Mouse (Mus musculus): ENCODE measurements around the gene Guk1. TPM values are rescaled to one million over a fixed set of nuclear protein-coding genes. Genes with fewer than 3 reads are reported as not detected.
"Not testable (repeated sequence)": the region's sequence is repeated elsewhere in the genome, so short reads cannot be mapped to it uniquely, and the experiment has no call there.

The Guk1 gene
- total RNA-seq, 2 experiments from 2014 or later: 88.3 to 117 TPM

DNA sequence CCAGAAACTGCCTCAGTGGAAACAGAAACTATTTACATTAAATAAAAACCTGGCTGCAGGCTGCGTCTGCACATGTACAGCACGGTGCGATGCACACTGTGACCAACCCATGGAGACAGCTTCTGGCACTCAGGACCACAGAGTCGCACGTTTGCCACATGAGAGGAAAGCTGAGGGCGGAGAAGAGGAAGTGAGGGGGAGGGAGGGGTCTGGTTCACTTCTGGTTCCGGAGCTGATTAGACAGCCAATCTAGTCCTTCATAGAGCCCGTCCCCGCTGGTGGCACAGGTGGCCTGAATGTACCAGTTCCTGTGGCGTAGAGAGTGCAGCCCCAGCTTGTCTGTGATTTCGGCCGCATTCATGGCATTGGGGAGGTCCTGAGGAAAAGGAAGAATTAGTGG lies 20.3 kb upstream of the Guk1 start:
- intact Hi-C loops (cut with DNase I); DNase-seq: not testable (repeated sequence)

DNA sequence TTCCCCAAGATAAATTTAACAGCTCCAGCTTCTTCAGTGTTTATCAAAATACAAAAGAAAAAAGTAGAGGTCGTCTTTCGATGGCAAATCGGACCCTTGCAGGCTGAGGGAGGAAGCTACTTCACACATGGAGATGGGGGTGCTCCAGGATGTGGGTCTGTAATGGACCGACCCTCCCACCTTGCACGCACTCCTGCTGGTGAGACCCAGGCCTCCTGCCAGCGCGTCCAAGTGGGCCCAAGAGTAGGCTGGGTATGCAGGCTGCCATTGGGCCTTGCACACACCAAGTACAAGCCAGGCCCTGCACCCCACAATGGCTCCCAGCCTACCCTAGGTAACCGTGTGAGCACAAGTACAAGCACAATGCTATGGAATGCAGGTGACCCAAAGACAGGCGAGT lies 19.5 kb upstream of the Guk1 start:
- DNase-seq; intact Hi-C loops (cut with DNase I): not testable (repeated sequence)

- no peak for DNase-seq
- intact Hi-C loops (cut with DNase I): no loop called here
Measured at GRCm38 (mm10) chr11:59210020-59210419, 18.0 kb upstream of the Guk1 start.

DNA sequence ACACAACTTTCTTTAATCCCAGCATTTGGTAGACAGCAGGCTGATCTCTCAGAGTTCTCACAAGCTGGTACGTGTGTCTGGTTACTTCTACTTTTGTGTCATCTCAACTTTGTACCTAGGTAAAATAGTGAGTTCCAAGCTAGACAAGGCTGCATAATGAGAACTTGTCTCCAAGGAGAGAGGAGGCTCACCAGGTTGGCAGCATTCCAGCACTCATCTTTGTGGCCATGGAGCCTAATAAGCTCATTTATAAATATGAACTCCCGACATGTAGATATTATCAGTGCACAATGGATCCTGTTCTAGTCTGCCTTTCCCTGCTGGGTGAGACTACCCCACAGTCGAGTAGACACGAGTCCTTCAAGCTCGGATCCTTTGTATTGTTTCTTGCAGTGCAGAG lies 17.6 kb upstream of the Guk1 start:
- intact Hi-C loops (cut with DNase I): loop anchor here (2.0 to 10.0 kb wide), 2 partner anchors 17 to 255 kb away; partner anchors contain the start of genes Hist3h2a and Trim17
- no peak for DNase-seq

- intact Hi-C loops (cut with DNase I): loop anchor here (2.0 to 10.0 kb wide), 2 partner anchors 18 to 254 kb away; partner anchors contain the start of genes Hist3h2a and Trim17
- DNase-seq: peak; percentile 63 to 65
Measured at GRCm38 (mm10) chr11:59209003-59209441, 17.0 kb upstream of the Guk1 start.

GRCm38 (mm10) chr11:59208153-59208831 lies 16.3 kb upstream of the Guk1 start, which contains the start of gene 2310033P09Rik:
2310033P09Rik (plus strand) TSS chr11:59208321.
- peak; percentile 93 to 95 for DNase-seq
- intact Hi-C loops (cut with DNase I): loop anchor here (2.0 to 10.0 kb wide), 2 partner anchors 19 to 253 kb away; partner anchors contain the start of genes Hist3h2a and Trim17

- peak; percentile 92 to 96 for DNase-seq
- intact Hi-C loops (cut with DNase I): loop anchor here (10.0 kb wide), 1 partner anchor 248 kb away; the partner anchor contains the start of genes Hist3h2a and Trim17
Measured at GRCm38 (mm10) chr11:59202081-59202995, 10.3 kb upstream of the Guk1 start, which contains the start of gene Mrpl55. Mrpl55 (plus strand) TSS chr11:59202486.

- intact Hi-C loops (cut with DNase I): loop anchor here (10.0 kb wide), 1 partner anchor 247 kb away; the partner anchor contains the start of genes Hist3h2a and Trim17
- DNase-seq: no peak
Measured at GRCm38 (mm10) chr11:59201216-59202002, 9.4 kb upstream of the Guk1 start.

GRCm38 (mm10) chr11:59196230-59196629 lies 4.2 kb upstream of the Guk1 start:
- intact Hi-C loops (cut with DNase I): no loop called here
- DNase-seq: no peak

GRCm38 (mm10) chr11:59191231-59192058 lies 567 bp downstream of the Guk1 start:
- intact Hi-C loops (cut with DNase I): loop anchor here (5.0 kb wide), 1 partner anchor 36 kb away; the partner anchor contains the start of gene Arf1
- DNase-seq: peak; percentile 88 to 92

- intact Hi-C loops (cut with DNase I): no loop called here
- no peak for DNase-seq
Measured at GRCm38 (mm10) chr11:59187706-59188105, 4.3 kb downstream of the Guk1 start.

GRCm38 (mm10) chr11:59185490-59185889 lies 6.5 kb downstream of the Guk1 start:
- intact Hi-C loops (cut with DNase I): loop anchor here (2.0 kb wide), 1 partner anchor 87 kb away; no protein-coding TSS in a partner anchor
- no peak for DNase-seq

- DNase-seq: peak; percentile 63 to 66
- intact Hi-C loops (cut with DNase I): loop anchor here (2.0 kb wide), 1 partner anchor 85 kb away; no protein-coding TSS in a partner anchor
Measured at GRCm38 (mm10) chr11:59183821-59184220, 8.2 kb downstream of the Guk1 start.

GRCm38 (mm10) chr11:59182864-59183331 lies 9.1 kb downstream of the Guk1 start, which contains the start of gene Gjc2:
Gjc2 (minus strand) TSS chr11:59183213.
- intact Hi-C loops (cut with DNase I): no loop called here
- peak; percentile 66 to 82 for DNase-seq

- DNase-seq: no peak
- intact Hi-C loops (cut with DNase I): no loop called here
Measured at GRCm38 (mm10) chr11:59176921-59177320, 15.1 kb downstream of the Guk1 start.

DNA sequence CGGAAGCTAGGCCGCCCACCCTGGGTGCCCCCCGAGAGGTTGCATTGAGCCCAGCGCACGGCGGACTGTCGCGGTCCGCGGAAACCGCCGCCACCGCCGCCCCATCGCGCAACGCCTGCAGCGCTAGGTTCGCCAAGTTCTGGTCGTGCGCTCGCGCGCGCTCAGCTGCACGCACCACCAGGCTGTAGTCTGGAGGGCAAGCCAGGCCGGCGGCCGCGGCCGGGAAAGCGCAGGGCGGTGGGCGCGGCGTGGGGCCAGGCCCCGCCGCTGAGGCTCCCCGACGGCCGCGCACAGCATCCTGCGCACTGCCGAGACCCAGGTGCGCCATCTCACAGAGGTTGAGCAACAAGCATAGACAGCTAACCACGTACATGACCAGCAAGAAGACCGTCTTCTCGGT lies 15.5 kb downstream of the Guk1 start:
- no peak for DNase-seq
- intact Hi-C loops (cut with DNase I): no loop called here

DNA sequence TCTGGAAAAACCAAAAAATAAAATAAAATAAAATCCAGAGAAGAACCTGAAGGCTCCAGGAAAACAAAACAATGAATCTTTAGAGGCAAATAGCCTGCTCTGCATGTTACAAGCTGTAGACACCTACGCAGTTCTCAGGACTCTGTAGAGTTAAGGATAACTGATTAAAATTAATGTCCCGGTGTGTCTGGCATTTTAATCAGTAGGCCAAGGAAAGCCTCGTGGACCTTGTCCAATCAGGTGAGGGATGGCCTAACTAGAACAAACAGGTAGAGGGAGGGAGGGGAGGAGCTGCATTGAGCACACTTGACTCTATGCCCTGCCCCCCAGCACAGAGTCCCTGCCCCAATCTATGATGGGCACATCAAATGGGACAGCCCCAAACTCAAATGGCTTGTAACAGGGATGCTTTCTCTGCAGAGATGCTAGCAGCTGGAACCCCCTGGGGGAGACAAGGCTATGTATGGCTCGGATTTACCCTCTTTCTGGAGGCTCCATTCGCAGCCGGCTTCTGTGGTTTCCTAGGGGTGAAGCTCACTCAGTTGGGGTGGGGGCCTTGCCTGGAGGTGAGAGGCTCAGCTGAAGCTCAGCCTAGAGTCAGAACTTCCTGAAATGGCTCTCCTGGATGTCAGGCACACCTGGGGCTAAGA lies 17.7 kb downstream of the Guk1 start:
- DNase-seq: no peak
- intact Hi-C loops (cut with DNase I): no loop called here

GRCm38 (mm10) chr11:59170549-59170948 lies 21.5 kb downstream of the Guk1 start:
- intact Hi-C loops (cut with DNase I): no loop called here

More at GRCm38 (mm10) chr11:59170549-59170948, 21.5 kb downstream of the Guk1 start:
- DNase-seq: no peak

Data from heart, postnatal 36 days (tissue).